Mouse (Mus musculus): Measurements from ENCODE around the gene Plekha6.

The Plekha6 gene

DNA sequence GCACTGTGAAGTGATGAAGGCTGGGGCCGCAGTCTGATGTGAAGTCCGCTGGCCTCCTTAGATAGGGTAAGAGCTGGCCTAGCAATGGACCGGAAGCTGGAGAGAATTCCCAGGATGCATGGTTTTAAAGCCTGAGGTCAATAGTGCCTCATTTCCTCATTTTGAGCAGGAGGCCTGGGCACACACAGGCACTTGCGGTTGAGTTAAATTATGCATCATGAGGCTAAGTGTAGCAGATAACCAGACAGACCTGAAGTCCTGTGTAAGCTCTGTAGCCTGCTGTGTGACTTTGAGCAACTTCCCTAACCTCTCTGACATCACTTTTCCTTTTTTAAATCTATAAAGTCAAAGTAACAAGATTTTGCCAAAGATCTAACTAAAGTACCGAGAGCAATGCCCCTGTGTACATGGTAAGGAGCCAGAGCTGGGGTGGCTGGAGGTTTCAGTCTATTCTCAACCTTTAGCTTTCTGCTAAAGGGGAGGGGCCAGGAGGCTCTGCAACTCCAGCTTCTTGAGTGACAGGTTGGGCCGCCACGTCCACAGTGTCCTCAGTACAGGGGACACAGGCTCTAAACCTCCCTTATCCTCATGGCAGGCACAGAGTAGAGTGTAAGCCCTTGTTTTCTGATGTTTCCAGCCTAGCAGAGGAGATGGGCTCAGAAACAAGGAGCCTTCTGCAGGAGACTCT is 50.8 kb downstream of the Plekha6 start:
- no peak for DNase-seq (ENCODE audit: low read depth)

DNA sequence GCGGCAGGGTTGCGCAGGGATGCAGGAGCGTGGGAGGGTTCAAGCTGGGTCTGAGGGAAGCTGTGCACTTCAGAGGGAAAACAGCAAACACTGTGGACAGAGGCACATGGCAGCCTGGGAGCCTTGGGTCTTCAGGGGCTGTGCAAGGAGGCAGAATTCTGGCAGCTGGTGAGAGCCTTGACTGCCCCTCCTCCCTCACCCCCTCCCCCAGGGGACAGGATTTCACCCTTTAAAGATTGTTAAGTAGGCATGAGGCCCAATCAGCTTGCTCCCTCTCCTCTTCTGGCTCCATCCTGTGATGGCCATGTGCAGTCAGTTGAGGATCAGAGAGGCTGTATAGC is 51.3 kb downstream of the Plekha6 start:
- DNase-seq (ENCODE audit: low read depth), result no peak

DNA sequence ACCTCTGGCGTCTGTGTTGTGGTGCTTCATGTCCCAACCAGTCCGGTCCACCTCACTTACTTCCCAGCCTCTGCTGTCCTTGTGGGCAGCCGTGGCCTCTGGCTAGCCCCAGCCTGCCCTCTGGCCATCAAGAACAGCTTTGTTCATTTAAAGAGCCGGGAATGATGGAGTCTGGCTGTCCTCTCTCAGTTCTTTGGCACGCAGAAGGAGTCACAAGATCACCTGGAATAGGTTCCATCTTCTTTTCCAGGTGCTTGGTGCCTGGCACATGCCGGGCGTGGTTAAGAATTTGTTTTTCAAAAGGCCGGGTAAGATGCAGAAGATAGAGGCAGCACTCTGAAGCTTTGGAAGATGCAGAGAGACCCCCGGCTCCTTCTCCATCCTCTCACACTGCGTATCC is 51.7 kb downstream of the Plekha6 start:
- DNase-seq (ENCODE audit: low read depth), result no peak

DNA sequence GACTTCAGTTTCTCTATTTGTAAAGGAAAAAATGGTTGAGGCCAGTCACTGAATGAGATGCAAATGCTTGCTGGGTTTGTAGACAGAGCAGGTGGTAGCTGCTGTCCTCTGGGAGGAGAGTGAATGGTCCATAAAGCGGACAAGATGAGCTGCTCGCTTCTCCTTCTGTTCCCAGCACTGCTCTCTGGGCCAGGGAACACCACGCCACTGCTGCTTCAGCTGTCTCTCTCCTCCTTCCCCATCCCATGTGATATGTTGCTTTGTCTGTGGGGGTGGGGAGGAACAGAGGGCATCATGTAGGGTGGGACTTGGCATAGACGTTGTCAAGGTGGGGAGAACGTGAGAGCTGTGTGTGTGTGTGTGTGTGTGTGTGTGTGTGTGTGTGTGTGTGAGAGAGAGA is 53.0 kb downstream of the Plekha6 start:
- no peak for DNase-seq (ENCODE audit: low read depth)

DNA sequence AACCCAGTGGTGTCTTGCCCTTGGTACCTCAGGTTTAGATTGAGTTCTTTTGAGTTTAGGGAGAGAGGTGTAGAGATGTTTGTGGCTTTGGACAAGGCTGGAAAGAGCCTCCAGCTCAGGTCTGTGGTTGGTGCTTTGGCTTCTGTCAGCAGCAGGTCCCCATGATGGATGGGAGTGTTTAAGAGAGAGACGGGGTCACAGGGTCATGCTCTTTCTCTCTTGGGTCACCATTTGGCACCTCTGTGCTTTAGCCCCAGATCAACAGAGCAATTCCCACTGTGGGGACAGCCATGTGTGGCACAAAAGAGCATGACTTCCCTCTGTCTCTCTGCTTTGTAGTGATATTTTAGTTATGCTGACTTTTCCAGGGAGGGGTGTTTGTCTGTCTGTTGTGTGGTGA is 55.1 kb downstream of the Plekha6 start:
- no peak for DNase-seq (ENCODE audit: low read depth)

DNA sequence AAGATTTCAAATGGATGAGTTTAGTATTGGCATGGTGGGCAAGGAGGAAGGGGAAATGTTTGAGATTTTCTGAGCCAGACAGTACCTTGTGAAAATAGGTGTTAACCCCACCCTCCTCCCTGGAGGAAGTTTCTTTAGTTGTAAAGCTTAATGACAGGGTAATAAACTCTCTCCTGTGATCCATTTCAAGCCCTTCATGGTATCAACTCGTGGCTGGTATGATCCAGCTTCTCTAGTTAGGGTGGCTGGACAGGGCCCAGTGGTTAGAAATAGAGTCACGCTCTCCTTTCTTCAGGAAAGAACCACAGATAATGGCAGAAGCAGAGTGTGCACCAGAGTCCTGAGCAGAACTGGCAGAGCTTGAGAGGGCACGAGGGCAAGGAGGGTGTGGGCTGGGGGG is 57.4 kb downstream of the Plekha6 start:
- no peak for DNase-seq (ENCODE audit: low read depth)

DNA sequence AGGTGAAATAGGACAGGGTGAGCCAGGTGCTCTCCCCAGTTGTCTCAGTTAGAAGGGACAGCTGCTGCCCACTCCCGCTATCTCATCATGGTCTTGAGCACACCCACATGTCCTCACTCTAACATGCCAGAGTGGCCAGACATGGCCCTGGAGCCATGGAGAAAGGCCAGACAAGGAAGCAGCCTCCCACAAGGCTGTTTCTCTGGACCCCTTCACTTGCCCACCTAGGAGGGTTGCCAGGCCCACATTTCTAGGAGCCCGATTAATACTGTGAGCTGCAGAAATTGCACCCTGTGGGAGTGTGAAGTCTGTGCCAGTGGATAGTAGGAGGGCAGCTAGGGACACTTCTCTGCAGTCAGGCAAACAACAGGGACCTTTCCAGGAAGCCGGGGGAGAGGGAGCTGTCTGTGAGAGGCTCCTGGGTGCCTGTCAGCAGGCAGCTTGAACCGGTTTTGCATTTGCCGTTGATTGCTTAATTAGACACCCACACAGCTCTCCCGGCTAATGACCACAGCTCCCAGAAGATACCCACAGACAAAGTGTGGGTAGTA is 58.5 kb downstream of the Plekha6 start:
- no peak for DNase-seq (ENCODE audit: low read depth)

DNA sequence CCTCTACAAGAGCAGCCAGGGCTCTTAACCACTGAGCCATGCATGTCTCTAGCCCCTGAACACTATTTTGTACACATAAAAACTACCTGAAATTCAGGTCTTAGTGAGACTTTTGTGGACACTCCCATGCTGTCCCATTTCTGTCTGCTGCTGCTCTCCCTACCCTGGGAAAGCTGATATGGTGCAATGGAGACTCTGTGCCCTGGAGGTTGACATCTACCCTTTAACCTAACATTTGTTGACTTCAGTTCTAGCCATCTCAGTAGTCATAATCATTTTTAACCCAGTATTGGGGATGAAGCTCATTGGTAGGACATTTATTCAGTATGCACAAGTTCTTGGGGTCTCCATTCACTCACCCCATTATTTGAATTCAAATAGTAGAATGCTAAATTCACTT is 60.7 kb downstream of the Plekha6 start:
- no peak for DNase-seq (ENCODE audit: low read depth)

DNA sequence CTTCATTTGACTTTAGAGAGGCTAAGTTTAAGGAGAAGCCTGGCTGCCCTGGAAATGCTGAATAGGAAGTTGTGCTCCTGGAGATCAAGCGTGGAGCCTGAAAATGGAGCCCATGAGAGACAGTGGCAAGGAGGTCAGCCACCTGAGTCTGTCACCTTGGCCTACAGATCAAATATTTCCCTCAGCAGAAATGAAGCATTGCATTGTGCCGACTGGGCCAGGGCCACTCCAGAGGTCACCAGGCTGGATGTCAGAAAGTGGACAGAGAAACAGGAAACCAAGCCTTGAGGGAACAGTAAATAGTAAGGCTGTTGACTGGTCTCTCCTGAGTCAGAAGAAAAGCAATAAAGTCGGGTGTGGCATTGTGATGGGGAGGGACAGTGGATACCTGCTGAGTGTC is 61.1 kb downstream of the Plekha6 start:
- no peak for DNase-seq (ENCODE audit: low read depth)

DNA sequence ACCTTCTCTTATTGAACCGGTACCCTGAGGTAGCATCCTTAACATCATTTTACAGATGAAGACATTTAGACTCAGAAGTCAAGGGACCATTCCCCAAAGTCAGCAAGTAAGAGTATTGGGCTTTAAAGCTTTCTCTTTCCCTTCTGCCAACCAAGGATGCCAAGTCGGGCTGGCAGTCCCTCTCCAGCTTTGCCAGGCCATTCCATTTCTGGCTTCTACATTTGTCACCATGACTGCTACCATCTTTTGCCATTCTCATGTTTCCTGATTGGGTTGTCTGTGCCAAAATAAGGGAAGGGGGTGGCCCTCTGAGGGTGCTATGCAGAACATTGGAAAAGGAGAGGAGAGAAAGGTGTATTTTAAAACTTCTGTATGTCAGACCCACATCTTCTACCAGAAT is 61.6 kb downstream of the Plekha6 start:
- no peak for DNase-seq (ENCODE audit: low read depth)

DNA sequence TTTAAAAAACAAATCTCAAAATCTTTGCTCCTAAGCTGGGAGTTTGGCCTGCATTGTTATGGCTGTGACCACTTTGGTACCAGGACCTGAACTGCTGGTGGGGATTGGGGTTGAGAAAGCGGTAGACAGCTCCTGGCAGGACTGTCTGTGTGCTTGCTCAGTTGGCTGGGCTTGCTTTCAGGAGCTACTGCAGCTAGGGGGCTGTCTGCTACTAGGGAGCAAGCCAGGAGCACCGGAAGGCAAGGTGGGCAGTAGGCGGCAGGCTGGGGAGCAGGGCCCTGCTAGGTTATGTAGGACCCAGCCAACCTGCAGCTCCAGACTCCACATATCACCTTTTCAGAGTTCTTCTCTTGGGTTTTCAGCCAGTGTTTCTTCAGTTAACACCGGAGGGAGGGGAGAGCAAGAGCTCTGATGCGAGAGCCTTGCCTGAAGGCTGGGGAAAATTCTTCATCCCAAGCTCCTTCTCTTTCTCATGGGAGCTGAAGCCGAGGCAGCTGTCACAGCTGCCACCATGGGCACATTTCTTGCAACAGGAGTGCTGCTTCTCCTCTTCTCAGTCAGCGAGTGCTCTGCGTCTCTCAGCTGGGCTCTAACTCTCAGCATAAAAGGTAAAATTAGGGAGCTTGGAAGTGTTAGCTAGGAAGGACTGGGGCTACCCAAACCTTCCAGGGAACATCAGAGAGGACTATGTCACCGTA is 62.1 kb downstream of the Plekha6 start:
- no peak for DNase-seq (ENCODE audit: low read depth)

DNA sequence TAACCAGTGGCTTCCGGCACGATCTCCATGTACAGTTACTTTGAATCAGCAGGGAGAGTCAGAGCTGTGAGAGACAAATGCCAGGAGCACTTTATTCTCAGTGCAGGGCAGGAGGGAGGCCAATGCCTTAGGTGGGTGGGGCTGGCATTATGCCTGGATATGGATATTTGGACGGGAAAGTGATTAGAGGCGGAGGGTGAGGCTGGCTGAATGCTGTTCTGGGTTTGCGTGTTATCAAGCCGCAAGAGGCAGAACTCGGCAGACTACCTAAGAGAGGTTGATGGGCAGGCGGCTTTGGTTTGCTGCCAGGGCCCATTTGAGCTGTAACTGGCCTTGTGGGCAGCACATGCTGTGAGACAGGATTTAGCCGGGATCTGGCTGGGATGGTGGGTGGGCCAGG is 62.9 kb downstream of the Plekha6 start:
- DNase-seq (ENCODE audit: low read depth), result no peak

DNA sequence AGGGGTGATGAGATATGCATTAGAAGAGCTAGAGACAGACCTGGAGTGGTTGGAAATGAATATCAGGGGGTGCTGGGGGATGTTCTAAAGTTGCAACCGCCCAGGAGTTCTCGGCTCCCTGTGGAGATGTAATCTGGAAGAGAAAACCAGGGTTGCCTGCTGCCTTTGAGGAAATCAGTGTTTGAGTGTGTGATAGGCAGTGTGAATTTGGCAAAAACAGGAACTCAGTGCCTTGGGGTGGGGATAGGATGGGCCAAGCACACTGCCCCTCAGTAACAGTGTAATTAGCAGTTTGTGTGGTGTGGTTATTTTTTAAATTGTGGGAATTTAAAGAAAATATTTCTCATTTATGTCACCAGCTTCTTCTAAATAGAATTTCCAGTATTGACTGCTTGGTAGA is 63.4 kb downstream of the Plekha6 start:
- no peak for DNase-seq (ENCODE audit: low read depth)

DNA sequence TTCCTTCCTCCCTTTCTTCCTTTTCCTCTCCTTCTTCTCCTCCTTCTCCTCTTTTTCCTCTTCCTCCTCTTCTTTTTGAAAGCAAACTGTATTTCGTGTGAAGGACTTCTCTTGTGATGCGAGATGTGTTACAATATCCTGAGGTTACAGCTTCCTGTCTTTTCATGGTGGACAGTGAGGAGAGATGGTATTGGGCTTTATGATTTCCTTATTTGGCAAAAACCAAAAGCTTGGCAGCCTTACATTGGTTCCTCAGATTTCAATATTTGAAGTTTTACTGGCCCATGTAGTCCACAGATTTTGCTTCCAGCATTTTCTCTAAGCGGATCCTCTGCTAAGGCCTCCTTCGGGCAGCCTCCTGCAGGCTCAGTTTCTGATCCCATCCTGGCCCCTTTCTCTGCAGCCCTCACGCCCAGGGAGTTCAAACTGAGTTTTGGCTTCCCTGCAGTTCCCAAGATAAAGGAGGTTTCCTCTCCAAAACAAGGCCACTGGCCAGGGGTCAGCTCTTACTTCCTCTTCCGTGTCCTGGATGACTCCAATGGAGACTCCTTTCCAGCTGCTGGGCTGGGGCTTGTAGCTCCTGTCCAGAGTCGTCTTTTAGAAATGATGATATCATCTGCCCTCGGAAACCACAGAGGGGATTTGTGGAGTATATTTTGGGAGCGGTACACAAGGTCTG is 64.9 kb downstream of the Plekha6 start:
- no peak for DNase-seq (ENCODE audit: low read depth)

DNA sequence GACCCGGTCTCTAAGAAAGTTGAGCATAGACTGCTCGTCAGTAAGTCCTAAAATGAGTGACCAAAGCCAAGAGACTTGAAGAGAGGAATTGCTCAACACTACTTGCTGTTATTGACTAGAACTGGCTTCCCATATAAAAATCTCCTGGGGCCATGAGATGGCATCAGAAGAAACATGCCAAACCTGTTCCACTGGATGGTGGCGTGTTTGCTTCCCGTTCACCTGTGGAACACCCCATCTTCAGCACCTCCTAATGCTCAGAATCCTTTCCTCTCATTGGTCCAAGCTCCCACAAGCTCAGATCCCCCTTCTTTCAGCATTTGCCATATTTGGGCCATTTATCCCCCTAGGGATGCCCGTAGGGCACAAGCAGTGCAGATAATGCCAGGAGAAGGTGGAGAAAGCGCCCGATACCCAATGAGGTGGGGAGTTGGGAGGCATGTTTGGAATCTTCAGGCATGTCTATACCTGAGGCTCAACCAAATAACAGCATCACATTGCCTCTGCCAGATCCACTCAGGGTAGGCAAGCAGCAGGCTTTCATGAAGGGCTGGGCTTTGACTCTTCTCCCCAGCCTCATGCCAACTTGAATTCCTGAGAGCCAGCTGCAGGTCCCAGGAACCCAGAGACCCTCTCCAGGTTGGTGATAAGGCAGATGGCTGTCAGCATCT is 67.6 kb downstream of the Plekha6 start:
- no peak for DNase-seq (ENCODE audit: low read depth)

DNA sequence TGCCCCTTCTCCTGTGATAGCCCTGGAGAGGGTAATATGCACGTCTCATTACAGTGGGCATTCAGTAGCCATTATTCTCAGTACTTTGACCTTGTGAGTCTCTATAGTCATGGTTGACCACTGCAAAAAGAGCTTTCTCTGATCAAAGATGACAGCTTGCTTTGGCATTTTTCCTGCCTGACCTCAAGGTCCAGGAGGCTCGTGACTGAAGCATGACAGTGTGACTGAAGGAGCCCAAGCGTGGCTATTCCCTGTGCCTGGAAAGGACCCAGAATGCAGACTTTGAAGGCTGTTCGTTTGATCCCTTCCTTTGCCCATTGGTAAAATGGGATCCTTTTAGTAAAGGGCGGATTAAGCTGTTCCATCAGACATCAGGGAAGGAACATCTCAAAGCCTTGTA is 71.9 kb downstream of the Plekha6 start:
- DNase-seq (ENCODE audit: low read depth), result no peak

DNA sequence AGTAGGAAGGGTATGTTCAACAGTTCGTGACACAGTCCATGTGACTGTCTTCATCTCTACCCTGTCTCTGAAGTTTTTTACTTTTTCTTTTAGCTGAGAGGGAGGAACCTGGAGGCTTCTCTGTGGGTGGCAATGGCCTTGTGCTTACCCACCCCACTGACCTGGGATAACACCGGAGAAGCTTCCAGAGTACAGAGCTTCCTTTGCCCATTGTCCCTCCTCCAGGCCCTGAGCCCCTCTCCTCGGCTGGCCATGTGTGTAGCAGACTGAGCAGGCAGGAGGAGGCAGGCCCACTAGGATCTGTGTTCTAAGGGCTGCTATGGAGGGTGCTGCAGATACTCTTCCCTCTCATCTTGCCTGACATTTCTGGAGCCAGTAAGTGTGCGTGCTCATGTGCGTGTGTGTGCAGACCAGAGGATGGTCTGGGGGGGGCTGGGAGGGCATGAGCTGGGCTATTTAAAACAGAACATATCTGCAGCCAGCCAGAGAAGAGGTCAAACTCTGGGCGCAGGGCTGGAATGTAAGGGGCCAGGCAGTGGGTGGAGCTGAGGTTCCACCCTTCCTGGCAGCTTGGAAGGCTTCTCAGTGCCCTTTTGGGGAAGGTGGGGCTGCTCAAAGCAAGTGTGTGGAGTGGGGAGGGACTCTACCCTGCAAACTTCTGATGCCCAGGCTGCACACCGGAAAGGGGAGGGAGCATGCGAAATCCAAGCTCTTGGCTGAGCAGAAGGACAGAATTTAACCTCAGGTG is 72.9 kb downstream of the Plekha6 start:
- no peak for DNase-seq (ENCODE audit: low read depth)

DNA sequence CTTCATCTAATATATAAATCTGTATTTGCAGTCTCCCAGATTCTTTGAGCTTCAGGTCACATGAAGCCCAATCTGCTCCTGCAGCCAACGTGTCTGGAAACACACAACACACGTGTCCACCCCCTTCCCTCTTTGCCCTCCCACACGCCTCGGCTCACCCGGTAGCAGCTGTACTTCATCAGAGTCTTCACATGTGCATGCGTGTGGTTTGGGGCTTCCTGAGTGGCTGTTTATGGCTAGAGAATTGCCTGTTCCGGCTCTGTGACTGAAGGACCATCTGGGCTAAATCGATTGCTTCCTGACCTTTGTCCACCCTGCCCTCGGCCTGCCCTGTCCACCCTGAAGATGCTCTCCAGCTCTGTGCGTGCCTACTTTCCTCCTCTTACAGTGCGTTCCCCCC is 73.7 kb downstream of the Plekha6 start:
- no peak for DNase-seq (ENCODE audit: low read depth)

DNA sequence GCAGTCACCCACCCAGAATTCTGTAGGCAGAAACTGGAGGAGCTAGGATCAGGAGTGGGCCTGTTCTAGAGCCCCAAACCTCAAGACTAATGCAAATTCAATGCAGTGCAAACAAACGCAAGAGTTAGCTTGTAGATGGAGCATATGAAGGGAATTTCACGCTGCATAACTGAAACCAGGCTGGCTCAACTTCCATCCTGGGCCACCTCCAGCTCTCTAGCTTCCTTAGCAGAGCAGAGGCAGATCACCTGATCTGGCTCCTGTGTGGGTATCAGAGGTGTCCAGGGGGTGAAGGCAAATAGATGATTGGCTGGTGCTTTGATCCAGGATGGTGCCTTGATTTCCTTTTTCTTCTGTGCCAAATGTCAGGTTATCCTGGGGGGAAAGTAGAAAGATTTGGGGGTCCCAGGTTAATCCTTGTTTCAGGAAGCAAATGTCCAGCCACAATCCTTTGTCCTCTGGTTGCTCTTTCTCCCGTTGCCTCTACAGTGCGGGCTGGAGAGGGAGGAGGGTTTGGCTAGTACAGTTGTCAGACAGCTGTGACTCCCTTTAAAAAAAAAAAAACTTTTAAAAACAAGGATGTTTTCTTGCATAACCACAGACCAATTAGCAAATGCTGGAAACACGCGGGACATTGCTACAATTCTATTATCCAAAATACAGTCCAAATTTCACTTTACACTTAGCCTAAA is 75.3 kb downstream of the Plekha6 start:
- DNase-seq (ENCODE audit: low read depth), result no peak

DNA sequence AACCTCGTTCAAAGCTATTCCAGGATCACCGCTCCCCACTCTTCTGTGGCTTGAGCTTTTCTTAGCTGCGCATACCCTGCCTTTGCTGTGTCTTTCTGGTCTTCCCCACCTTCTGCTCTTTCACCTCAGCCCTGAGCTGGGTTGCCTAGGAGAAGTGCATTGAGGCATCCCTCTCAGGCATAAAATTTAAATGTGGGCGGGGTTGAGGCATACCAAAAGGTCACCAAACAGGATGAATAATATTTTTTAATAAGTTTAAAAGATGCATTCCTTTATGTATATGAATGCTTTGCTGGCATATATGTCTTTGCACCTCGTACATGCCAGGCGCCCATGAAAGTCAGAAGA is 75.8 kb downstream of the Plekha6 start:
- no peak for DNase-seq (ENCODE audit: low read depth)

DNA sequence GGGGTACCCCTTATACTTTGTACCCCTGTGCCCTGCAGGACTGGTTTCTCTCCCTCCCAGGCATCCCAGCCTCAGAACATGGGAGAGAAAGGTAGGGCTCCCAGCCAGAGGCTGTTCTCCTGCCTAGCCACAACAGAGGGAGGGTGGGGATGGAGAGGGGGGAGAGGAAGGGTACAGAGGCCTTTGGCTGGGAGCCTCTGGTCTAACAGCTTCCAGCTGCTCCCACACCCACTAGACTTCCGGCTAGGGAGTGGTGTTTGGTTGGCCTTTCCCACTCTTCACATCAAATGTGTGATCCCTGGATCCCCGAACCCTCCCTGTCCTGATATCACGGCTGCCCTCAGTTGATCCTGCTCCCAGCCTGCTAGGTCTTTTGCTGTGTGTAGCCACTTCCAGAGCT is 76.9 kb downstream of the Plekha6 start:
- no peak for DNase-seq (ENCODE audit: low read depth)

DNA sequence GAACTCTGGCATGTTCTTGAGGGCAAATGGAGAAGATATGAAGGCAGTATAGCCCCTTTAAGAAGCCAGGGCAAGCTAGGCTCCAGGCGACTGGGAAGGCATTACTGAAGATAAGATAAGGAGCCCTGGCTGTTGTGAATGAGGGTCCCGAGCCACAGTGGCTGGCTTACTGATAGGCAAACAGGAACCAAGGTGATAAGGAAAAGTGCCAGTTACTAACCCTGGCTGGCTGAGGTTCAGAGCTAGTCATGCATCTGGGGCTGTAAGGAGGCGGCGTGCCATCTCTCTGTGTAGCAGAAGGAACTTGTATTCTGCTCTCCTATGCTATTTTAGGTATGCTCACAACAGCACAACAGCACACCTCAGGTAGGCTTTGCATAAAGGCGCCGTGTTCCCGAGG is 80.7 kb downstream of the Plekha6 start:
- peak; percentile 54 for DNase-seq (ENCODE audit: low read depth)

All from c-Kit-positive CD71-positive TER-119-negative erythroid progenitor cells, embryonic 14.5 days (primary cell).